Mouse (Mus musculus): ENCODE measurements around the gene Olfr1426. TPM values are rescaled to one million over a fixed set of nuclear protein-coding genes. Genes with fewer than 3 reads are reported as not detected.
"Not testable (repeated sequence)": the region's sequence is repeated elsewhere in the genome, so short reads cannot be mapped to it uniquely, and the experiment has no call there.

The Olfr1426 gene
- not detected for total RNA-seq (2022)

GRCm38 (mm10) chr19:12091913-12092312 is at the start of gene Olfr1426:
TSS of gene Olfr1426 (minus strand) at chr19:12092013.
- no peak for DNase-seq (ENCODE audit: low spot score in 2 of 2)

GRCm38 (mm10) chr19:12134289-12134688 is 42.5 kb upstream of the Olfr1426 start:
- no peak for DNase-seq (ENCODE audit: low spot score in 2 of 2)

GRCm38 (mm10) chr19:12123103-12123502 is 31.3 kb upstream of the Olfr1426 start, which contains the start of gene Olfr76:
TSS of gene Olfr76 (minus strand) at chr19:12123203.
- DNase-seq (ENCODE audit: low spot score in 2 of 2): no peak

- no peak for DNase-seq (ENCODE audit: low spot score in 2 of 2)
Measured at GRCm38 (mm10) chr19:12116464-12116863, 24.7 kb upstream of the Olfr1426 start.

GRCm38 (mm10) chr19:12115797-12116196 is 24.0 kb upstream of the Olfr1426 start, which contains the start of gene Olfr1428:
TSS of gene Olfr1428 (minus strand) at chr19:12115897.
- no peak for DNase-seq (ENCODE audit: low spot score in 2 of 2)

DNA sequence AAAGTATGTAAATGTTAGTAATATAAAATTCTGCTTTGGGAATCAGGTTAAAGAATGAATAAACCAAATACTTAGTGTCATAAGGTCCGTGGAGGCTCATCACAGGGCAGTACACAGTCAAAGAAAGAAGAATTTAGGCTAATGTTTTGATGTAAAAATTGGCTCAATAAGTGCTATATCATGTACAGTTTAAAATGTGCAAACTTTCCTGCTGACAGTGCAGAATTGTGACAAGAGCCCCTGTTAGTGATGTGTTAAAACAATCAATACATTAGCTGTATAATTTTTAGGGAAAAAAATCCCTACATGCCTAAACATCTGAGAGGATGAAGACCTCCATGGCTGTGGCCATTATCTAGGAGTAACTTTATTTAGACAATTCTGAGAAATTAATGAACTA is 22.0 kb upstream of the Olfr1426 start:
- DNase-seq (ENCODE audit: low spot score in 2 of 2): no peak

- DNase-seq (ENCODE audit: low spot score in 2 of 2): no peak
Measured at GRCm38 (mm10) chr19:12104541-12104940, 12.7 kb upstream of the Olfr1426 start.

- DNase-seq (ENCODE audit: low spot score in 2 of 2): no peak
Measured at GRCm38 (mm10) chr19:12103234-12103633, 11.4 kb upstream of the Olfr1426 start, which contains the start of gene Olfr1427. TSS of gene Olfr1427 (minus strand) at chr19:12103334.

GRCm38 (mm10) chr19:12077631-12078030 is 14.2 kb downstream of the Olfr1426 start, which contains the start of gene Olfr1425:
TSS of gene Olfr1425 (minus strand) at chr19:12077731.
- not testable (repeated sequence) for DNase-seq (ENCODE audit: low spot score in 2 of 2)

- DNase-seq (ENCODE audit: low spot score in 2 of 2): not testable (repeated sequence)
Measured at GRCm38 (mm10) chr19:12069546-12069945, 22.3 kb downstream of the Olfr1426 start.

- DNase-seq (ENCODE audit: low spot score in 2 of 2): not testable (repeated sequence)
Measured at GRCm38 (mm10) chr19:12067806-12068205, 24.0 kb downstream of the Olfr1426 start.

- DNase-seq (ENCODE audit: low spot score in 2 of 2): not testable (repeated sequence)
Measured at GRCm38 (mm10) chr19:12062582-12062981, 29.2 kb downstream of the Olfr1426 start, which contains the start of gene Olfr1424. TSS of gene Olfr1424 (minus strand) at chr19:12062682.

- DNase-seq (ENCODE audit: low spot score in 2 of 2): no peak
Measured at GRCm38 (mm10) chr19:12043163-12043562, 48.6 kb downstream of the Olfr1426 start.

DNA sequence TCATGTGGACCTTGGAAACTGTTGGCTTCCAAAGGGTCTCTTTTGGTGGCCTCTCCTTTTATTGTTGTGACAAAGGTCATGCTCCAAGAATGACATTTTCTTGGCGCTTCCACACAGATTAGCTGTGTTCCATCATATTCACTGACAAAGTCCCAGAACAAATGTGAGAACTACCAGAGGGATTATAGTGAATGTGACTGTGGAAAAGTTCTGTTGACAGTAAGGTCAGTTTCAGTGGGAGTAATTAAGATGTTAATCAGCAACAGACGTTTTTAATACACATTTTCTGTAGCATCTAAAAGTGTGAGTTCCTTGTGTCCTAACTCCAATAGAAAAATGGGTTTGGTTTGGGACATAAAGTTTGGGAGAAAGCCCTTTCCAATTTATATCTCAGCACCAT is 50.6 kb downstream of the Olfr1426 start, which contains the start of gene Olfr1423:
Gene Olfr1423, minus strand, starts transcription at position 101 of the 400 bp plus-strand sequence.
- DNase-seq (ENCODE audit: low spot score in 2 of 2): no peak

DNA sequence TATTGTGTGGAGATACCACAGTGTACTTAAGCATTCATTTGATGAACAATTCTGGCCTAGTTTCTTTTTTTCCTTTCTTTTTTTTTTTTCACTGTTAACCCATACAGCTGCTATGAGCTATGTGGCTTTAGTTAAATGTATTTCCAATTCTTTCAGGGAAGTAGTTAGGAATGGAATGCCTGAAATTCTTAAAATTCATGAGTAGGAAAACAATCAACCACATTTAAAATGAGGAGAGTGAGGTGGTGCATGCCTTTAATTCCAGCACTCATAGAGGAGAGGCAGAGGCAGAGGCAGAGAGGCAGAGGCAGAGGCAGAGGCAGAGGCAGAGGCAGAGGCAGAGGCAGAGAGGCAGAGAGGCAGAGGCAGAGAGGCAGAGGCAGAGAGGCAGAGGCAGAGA is 54.1 kb downstream of the Olfr1426 start:
- no peak for DNase-seq (ENCODE audit: low spot score in 2 of 2)

Other genes starting within 250 kb of the Olfr1426 start
- gene Olfr1418, start 230.9 kb downstream of the Olfr1426 start, total RNA-seq (2022): not detected
- gene Olfr1419, start 216.9 kb downstream of the Olfr1426 start, total RNA-seq (2022): not detected
- not detected for gene Olfr1420, start 205.4 kb downstream of the Olfr1426 start, total RNA-seq (2022)
- 10 to 100 TPM; 23.0 to 29.3 (median 24.5) TPM for gene Patl1, start 179.6 kb downstream of the Olfr1426 start, total RNA-seq (2022)
- gene Osbp, start 126.1 kb downstream of the Olfr1426 start, total RNA-seq (2022): 10 to 100 TPM; 56.3 to 63.9 (median 59.4) TPM
- gene Olfr1423, start 50.7 kb downstream of the Olfr1426 start, total RNA-seq (2022): not detected
- gene Olfr1424, start 29.3 kb downstream of the Olfr1426 start, total RNA-seq (2022): not detected
- gene Olfr1425, start 14.3 kb downstream of the Olfr1426 start, total RNA-seq (2022): not detected
- not detected for gene Olfr1427, start 11.3 kb upstream of the Olfr1426 start, total RNA-seq (2022)
- not detected for gene Olfr1428, start 23.9 kb upstream of the Olfr1426 start, total RNA-seq (2022)
- not detected for gene Olfr76, start 31.2 kb upstream of the Olfr1426 start, total RNA-seq (2022)
- not detected for gene Olfr1555-ps1, start 78.1 kb upstream of the Olfr1426 start, total RNA-seq (2022)
- not detected for gene Olfr1431, start 108.6 kb upstream of the Olfr1426 start, total RNA-seq (2022)
- not detected for gene Olfr1432, start 140.6 kb upstream of the Olfr1426 start, total RNA-seq (2022)
- not detected for gene Olfr262, start 149.6 kb upstream of the Olfr1426 start, total RNA-seq (2022)
- gene Olfr235, start 169.0 kb upstream of the Olfr1426 start, total RNA-seq (2022): not detected
- not detected for gene Olfr1434, start 187.8 kb upstream of the Olfr1426 start, total RNA-seq (2022)
- not detected for gene Olfr1436, start 207.1 kb upstream of the Olfr1426 start, total RNA-seq (2022)
- gene Olfr1437, start 233.1 kb upstream of the Olfr1426 start, total RNA-seq (2022): not detected
- not detected for gene Olfr1438-ps1, start 243.9 kb upstream of the Olfr1426 start, total RNA-seq (2022)

Measured in gastrocnemius, adult 8-10 months (tissue).